Mouse (Mus musculus) left cerebral cortex, postnatal 4 days (tissue): ENCODE measurements at regions not wholly inside any gene's neighbourhood (a gene's known extent, or its start where the extent isn't known, plus 50 kb on each side); places are given as distances from the start of the nearest gene placed in this dataset.
"Not testable (repeated sequence)": the region's sequence is repeated elsewhere in the genome, so short reads cannot be mapped to it uniquely, and the experiment has no call there.

Experiments
- DNase-seq: peaks from one replicate; pipeline ENCODE4 v3.0.0-alpha.2; 2022
- intact Hi-C: fragments of 180-260 bp; cut with DNase I; formaldehyde crosslinking; loops from one replicate; pipeline ENCODE4 v1.15.1; 2025

DNA sequence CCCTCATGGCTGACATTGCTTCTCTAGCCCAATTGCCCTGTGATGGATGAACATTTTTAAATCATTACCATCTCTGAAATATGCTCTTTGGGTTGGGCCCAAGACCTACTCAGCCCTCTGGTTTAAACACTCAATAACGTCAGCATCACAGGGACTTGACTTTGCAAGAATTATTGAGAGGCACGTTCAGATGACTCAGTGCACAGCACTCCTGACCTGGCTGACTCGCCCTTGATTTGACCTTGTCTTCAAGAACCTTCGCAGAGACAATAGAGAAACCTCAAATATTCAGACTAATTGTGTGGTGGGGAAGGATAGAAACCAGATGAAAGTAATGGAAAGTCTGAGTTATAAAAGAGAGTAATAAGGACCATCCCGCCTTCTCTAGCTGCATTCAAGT lies 127.9 kb upstream of the Lnx1 start:
- intact Hi-C loops = no loop called here

DNA sequence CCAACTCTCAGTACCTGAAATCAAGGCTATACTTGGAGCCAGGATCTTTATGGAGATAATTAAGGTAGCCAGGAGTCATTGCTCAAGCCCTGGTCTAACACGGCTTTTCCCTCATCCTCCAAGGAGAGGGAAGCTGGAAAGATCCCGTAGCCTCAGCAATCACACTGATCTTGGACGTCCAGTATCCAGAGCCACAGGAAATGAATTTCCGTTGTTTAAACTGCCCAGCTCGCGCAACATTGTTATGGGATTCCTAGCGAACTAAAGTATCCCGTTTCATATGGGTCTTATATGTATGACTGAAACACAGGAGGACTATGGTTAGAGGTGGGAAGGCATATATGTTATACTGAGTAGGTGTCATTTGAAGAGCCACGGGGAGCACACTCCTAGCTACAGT lies 126.3 kb upstream of the Lnx1 start:
- intact Hi-C loops = no loop called here
- DNase-seq = no peak

More for the DNA sequence above, 127.9 kb upstream of the Lnx1 start:
- no peak for DNase-seq

- DNase-seq = no peak
- intact Hi-C loops = no loop called here
Observed at GRCm38 (mm10) chr5:74827944-74828343, 125.2 kb upstream of the Lnx1 start.

DNA sequence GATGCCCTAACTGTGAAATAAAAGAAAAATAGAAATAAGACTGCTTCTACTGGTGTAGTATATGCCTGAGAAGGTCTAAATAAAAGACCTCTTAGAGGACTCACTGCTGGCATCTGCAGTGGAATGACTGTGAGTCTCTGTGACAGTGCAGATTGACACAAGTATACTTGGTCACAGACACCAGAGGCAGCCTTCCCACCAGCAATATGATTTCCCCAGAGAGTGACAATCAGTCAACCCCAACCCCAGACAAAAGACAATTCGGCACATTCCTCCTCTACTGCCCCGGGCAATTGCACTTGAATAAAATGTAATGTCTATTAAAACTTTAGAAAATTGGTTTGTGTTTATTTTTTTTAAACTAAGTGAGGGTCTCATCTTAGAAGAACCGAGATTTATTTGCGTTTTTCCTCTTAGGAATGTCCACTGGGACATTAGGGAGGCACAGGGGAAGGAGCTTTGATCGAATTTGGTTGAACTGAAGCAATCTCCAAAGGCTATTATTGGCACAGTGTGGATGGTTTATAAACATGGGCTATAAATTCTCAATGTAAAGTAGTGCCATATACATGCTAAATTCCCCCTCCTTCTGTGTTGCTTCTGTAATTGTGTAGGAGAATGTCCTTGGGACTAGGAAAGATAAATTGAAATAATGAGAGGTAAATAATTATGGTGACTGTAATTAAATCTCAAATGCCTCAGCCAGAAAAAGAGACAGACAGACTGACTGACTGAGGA lies 123.0 kb upstream of the Lnx1 start:
- no peak for DNase-seq
- intact Hi-C loops = no loop called here

- no peak for DNase-seq
- intact Hi-C loops = no loop called here
Observed at GRCm38 (mm10) chr5:74823719-74824118, 121.0 kb upstream of the Lnx1 start.

DNA sequence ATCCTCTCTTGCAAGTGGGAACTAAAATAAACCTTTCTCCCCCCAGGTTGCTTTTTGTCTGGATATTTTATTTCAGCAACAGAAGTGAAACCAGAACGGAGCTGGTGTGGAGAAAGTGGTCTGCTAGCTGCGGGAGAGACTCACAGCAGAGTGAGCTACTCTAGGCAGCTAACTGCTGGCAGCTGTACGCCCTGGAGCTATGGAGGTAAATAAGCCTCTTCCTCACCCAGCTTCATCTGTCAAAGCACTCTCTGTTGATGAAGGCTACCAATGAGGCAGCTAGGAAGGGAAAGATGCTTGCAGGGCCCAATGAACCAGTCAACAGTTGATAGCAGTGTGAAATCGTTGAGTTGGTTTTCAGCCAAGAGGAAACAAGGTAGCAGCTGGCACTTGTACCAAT lies 119.3 kb upstream of the Lnx1 start:
- intact Hi-C loops = no loop called here
- no peak for DNase-seq

GRCm38 (mm10) chr5:74816523-74816922 lies 113.8 kb upstream of the Lnx1 start:
- intact Hi-C loops = no loop called here

DNA sequence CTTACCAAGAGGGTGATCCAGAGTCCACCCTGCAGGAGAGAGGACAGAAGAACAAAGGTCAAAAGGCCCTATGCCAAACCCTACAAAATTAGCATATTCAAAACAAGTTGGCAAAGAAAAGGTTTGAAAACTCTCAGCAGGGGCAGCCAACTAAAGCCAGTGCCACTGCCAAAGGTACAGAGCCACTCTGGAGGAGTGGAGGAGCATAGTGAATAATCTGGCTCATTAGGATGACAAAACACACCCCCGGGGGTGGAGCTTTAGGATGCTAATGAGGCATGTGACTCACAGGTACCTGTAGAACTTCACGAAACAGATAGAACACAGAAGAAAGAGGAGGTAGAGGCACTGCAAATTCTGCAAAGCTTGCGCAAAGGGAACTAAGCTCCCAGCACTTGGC lies 110.7 kb upstream of the Lnx1 start:
- intact Hi-C loops = no loop called here
- DNase-seq = peak; percentile 32

More at GRCm38 (mm10) chr5:74816523-74816922, 113.8 kb upstream of the Lnx1 start:
- DNase-seq = peak; percentile 22

GRCm38 (mm10) chr5:74811046-74811445 lies 108.3 kb upstream of the Lnx1 start:
- intact Hi-C loops = no loop called here
- DNase-seq = no peak

DNA sequence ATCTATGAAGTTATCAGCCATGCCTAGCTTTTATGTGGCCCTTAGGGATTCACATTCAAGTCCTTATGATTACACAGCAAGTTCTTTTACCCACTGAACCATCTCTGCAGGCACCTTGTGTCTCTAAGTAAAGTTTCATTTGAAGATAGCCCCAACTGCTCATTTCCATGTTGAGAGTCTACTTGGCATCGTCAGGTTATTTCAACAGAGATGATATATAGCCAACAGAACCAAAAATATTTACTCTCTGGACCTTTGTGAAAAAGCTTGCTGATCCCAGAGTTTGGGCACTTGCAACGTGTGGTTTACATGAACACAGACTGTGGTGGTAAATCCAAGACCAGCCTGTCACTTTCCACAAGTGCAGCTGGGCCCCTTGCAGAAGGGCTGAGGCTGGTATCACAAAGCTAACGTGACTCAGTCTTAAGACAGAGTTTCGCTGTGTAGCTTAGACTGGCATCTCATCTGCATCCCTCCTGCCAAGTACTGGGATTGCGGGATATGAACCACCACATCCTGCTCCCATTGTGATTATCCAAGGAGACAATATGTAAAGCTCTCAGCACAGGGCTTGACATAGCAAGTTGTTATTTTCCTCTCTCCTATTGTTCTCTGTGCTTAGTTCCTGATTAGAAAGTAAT lies 105.0 kb upstream of the Lnx1 start:
- intact Hi-C loops = loop anchor here (10.0 kb wide), 1 partner anchor 337 kb away; no protein-coding TSS in a partner anchor
- DNase-seq = no peak

DNA sequence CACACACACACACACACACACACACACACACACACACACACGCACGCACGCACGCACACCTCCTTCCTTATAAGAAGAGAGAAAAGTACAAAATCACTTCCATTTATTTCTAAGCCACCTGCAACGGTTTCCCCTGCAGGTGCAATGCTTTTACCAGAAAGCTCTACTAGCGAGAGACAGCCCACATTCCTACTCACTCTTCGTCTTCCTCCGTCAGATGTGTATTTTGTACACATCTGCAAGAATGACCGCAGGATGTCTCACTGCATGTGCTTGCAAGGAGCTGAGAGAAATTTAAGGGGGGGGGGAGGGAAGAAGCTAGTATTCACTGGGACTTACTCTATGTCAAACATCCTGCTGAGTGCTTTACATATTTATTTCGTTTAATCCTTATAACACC lies 99.2 kb upstream of the Lnx1 start:
- no peak for DNase-seq
- intact Hi-C loops = loop anchor here (10.0 kb wide), 1 partner anchor 343 kb away; no protein-coding TSS in a partner anchor

GRCm38 (mm10) chr5:74800351-74800750 lies 97.6 kb upstream of the Lnx1 start:
- intact Hi-C loops = loop anchor here (10.0 kb wide), 1 partner anchor 344 kb away; no protein-coding TSS in a partner anchor
- DNase-seq = no peak

DNA sequence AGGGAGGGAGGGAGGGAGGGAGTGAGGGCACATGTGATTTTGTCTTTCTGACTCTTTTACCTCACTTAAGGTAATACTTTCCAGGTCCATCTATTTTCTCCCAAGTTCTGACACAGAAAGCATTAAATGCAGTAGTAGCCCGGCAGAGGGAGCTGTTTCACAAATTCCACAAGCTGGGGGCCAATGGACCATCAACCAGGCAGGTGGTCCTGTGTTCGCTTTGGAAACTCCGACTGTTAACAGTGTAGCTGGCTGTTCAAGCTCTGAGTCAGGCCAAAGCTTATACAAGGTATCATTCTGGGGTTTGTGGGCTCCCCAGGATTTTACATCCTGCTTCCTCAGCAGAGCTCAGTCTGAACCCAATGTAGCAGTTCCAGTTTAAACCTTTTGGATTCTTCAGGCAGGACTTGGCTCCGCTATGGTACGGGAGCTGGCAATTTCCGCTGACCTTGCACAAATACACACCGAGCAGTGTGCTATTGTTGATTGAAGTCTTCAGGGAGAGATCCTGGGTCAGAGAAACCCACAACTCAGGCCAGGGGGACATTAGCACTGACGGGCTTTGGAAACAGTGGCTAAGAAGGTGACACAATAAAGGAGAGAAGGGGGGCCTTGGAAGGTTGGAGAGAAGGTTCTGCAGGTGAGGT lies 93.8 kb upstream of the Lnx1 start:
- intact Hi-C loops = no loop called here
- DNase-seq = peak; percentile 76

GRCm38 (mm10) chr5:74794726-74795125 lies 92.0 kb upstream of the Lnx1 start:
- intact Hi-C loops = no loop called here
- DNase-seq = no peak

- no peak for DNase-seq
- intact Hi-C loops = no loop called here
Observed at GRCm38 (mm10) chr5:74793431-74793830, 90.7 kb upstream of the Lnx1 start.

GRCm38 (mm10) chr5:74792936-74793335 lies 90.2 kb upstream of the Lnx1 start:
- intact Hi-C loops = no loop called here
- no peak for DNase-seq

- intact Hi-C loops = no loop called here
- peak; percentile 73 for DNase-seq
Observed at GRCm38 (mm10) chr5:74792301-74792700, 89.6 kb upstream of the Lnx1 start.

DNA sequence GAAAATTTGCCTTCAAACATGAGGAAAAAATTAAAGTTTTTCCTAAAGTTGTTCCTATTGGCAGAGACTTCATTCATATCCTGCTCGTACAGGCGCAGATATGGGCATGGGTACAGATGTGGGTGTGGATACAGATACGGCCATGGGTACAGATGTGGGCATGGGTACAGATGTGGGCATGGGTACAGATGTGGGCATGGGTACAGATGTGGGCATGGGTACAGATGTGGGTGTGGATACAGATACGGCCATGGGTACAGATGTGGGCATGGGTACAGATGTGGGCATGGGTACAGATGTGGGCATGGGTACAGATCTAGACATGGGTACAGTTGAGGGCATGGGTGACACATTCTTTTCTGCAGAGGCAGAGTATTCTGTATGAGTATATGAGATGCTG lies 87.8 kb upstream of the Lnx1 start:
- DNase-seq, intact Hi-C loops: not testable (repeated sequence)

GRCm38 (mm10) chr5:74783906-74784305 lies 81.2 kb upstream of the Lnx1 start:
- no peak for DNase-seq
- intact Hi-C loops = no loop called here

GRCm38 (mm10) chr5:74778076-74778465 lies 75.4 kb upstream of the Lnx1 start:
- DNase-seq = no peak
- intact Hi-C loops = no loop called here

DNA sequence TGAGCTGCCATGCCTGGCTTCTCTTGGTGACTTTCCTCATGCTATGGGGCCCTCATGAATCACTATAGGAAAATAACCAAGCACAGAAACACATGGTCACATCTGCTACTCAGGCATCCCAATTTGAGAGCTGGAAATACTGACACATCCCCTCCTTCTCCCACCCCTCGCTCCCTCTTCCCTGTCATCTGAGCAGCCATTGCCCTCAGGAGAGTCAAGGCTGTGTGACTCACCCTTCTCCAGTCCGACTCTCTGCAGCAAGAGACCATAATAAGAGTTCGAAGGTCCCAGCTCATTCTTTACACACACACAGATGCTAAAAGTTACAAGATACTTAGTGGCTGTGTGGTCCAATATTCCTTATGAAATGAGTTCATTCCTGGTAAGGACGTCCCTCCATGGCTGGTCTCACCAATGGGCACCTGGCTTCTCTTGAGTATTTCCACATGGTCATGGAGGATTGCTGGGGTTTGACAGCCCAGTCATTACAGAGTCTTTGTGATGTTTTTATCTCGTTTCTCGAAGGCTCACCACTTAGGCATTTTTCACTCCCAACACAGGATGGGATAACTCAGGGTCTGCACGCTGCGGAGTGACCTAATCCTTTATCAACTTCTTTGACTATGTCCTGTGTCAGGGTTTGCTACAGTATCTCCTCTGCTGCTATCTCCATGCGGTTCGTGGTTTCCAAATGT lies 74.8 kb upstream of the Lnx1 start:
- DNase-seq = no peak
- intact Hi-C loops = no loop called here
